Mouse (Mus musculus): ENCODE results near the gene Dnhd1.

Dnhd1 gene

DNA sequence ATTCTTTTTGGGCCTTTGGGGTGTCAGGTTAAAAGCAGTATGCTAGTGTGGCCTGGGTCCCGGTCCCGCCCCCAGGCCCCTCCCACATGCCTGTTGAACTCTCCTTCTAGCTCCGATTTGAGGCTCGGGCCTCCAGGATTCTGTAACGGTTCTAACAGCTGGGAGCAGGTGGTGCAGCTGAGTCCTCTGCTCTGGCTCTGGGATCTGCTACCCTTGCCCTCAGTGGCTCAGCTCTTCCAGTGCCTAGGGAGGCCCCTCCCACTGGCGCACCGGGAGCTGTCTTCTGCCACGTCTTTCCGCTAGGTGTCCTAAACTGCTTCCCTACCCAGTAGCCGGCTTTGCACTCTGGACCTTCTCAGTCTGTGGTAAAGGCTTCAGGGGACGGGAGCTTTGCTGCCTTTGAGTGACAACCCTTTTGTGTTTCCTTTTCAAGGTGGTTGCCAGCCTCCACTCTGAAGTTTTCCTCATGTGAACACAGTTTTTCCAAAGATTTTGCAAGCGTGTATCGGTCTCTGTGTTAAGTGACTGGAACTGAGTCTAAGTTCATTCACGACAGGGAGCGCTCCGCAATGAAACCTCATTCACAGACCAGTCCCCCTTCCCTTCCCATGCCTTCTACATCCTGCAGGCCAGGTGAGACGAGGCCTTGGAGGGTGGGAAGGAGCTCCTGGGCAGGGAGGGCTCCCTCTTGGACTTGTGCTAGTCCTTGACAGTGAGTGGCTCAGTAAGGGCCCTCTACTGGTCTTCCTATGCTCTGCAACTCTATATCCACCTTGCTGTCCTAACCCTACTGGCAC is at the start of gene Dnhd1:
Gene Dnhd1, plus strand, starts transcription at position 189 of the 797 bp plus-strand sequence.
- peak; percentile 66 for DNase-seq (ENCODE audit: low spot score)

DNA sequence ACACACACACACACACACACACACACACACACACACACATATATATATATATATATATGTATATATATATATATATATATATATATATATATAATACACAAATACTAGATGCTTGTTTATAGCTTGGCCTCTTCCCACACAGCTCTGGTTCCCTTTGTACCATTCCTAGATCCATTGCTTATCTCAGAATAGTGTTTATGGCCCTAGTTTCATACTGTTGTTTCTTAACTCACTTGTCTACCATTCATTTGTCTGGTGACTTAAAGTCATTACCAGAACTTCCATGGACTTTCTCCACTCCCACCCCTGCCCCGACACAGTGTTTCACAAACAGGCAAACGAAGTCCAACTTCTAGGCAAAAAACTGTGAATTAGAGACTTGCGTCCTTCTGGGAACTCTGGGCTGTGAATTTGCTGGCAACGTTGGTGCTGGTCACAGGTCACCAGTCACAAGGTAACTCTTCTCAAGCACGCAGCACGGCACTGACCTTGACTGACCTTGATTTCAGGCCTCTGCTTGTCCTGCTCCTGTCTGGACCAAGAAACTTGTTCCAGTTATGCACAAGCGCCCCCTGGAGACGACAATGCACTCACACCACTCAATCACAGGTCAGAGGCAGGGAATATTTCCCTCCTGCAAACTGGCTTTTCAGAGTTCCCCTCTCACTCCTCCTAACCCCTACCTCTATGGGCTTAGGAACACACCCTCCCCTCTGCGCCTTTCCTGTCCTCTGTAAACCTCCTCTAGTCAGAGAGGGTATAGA is 47.6 kb upstream of the Dnhd1 start:
- peak; percentile 77 for DNase-seq (ENCODE audit: low spot score)

DNA sequence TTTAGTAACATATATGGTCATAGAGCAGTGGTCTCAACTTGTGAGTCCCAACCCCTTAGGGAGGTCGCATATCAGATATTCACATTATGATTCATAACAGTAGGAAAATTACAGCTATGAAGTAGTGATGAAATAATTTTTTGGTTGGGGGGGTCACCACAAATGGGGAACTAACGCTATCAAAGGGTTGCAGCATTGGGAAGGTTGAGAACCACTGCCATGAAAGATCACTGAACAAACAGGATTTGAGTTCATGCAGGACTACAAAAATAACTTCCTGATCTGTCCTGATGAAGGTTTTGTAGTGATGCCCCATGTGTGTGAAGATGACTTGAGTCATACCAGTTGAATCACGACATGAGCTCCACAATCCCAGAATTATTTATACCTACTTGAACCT is 42.2 kb upstream of the Dnhd1 start:
- no peak for DNase-seq (ENCODE audit: low spot score)

DNA sequence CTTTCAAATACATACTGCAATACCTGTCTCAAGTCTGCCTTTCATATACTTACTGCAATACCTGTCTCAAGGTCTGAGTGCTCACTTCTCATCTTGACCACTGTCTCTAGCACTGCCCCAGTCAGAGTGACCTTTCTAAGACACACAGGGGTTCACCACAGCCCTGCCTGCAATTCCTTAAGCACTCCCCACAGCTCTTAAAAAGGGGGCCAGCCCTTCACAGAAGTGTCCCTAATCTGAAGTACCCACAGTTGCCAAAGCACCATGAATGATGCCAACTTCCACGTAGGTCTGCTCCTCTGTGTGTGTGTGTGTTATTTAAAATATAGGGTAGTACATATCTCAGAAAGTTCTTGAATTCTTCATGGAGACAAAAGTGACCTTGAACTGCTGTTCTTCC is 38.9 kb upstream of the Dnhd1 start:
- DNase-seq (ENCODE audit: low spot score) = no peak

DNA sequence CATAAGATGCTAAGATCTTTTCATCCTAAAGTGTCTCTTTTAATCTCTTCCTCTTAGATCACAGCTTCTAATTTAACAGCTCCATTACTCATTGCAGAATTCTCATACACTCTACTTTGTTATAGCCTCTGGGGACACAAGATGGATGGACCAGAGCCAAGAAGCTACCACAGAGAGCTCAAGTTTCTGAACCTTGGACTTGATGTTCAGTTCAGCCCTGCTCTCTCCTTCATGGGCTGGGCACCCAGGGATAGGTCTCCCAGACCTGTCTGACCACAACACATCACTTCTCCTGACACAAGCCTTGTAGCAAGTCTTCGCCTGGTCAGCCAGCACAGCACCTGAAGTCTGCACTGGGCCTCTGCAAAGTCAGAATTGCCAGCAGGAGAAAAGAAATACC is 36.2 kb upstream of the Dnhd1 start:
- DNase-seq (ENCODE audit: low spot score) = no peak

DNA sequence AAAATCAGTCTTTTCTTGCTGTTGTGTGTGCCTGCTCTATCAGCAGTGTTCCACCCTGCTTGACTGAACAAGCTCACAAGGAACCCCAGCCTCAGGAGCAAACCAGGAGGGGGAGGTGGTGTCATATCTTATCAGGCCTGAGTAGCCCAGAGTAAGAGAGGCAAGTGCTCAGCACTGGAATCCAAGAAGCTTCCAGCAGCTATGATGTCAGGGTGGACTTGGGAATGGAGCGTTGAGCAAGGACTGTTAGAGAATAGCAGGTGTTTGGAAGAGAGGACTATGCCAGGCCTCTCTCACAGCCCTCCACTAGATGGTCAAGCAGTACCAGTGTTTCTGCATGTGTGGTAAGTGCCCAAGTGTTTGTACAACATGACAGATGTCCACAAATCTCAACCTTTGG is 34.9 kb upstream of the Dnhd1 start:
- DNase-seq (ENCODE audit: low spot score) = no peak

DNA sequence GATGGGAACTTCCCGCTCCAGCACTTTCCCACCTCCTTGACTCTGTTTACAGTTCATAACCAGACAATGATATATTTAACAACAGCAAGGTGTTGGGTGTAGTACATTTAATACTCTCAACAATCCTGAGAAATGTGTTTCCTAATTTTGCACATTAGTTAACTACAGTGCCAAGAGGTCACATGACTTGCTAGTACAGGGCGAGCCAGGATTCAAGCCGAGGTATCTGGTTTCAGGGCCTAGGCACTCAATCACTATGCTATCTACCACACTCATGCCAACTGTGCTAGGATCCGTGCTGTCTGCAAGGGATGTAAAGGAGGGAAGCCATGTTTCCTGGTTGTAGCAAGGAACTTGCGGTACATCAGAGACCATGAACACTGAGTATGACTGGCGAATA is 34.1 kb upstream of the Dnhd1 start:
- no peak for DNase-seq (ENCODE audit: low spot score)

DNA sequence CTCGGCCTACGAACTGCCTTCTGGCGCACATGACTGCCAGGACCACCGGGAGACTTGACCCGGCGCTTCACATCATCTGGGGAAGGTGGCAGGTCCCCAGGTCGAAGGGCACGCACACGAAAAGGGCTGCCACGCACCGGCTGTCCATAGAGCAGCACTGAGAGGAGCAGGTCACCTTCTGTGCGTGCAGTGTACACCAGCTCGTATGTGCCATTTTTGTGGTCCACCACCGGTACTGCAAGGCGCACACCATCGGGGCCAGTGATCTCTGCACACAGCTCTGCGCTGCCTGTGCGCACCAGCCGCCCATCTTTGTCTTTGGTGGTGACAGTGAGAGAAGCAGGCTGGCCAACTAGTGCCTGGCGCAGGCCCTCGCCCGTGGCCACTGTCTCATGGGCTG is 32.8 kb upstream of the Dnhd1 start:
- no peak for DNase-seq (ENCODE audit: low spot score)

DNA sequence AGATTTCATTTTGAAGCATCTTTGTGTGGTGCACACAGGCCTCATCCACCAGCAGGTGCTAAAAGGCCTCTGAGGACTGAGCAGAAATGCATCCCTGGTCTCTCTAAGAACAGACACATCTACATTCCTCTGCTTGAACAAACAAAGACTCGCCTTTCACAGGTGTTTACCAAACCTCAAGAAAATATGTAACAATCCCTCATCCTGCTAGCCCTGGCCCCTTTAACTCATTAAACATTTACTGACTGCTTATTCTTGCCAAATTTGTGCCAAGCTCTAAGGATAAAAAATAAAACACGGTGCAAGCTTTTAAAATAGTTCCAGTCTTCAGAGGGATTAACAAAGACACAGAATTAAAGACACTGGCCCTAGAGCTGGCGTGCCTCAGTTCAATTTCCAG is 30.9 kb upstream of the Dnhd1 start:
- no peak for DNase-seq (ENCODE audit: low spot score)

DNA sequence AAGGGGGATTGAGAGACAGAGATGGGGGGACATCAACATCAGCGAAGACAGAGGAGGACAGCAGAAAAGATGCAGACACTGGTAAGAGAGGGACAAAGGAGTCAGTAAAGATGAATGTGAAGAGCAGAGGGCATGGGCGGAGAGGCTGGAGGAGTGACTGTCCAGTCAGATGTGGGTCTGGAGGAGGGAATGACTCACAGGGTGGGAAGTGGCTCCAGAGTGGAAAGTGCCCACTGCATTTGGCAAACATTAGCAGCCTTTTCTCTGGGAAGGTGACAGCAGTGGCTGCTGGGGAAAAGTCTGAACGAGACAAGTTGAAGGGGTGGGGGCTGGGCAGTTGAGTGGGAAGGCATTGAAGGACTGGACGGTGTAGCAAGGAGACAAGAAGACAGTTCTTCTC is 29.6 kb upstream of the Dnhd1 start:
- no peak for DNase-seq (ENCODE audit: low spot score)

DNA sequence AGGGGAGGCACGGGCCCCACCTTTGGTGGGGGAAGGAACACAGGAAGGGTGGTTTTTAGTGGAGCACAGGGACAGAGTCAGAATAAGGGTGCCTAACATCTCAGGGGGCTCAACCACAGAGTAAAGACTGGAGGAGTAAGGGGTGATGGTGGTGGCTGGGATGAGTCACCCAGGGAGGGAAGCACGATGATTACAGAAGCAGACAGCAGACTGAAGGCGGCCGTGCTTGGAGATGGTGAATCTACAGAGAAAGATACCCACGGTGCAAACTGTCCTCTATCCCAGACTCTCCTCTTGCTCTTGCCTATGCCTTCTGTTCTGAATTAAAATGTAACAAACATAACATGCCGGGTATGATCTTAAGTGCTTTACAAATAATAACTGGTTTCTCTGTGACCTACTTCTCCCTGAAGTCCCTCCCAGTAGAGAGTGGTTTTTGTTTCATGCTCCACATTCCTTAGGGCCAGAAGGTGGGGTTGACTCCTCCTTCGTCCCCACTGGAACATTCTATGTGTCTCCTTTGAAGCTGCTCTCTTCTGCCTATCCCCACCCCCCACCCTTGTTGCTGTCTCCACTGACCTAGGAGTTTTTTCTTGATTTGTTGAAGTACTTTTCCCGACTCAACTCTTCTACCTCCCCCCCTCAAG is 28.9 kb upstream of the Dnhd1 start:
- no peak for DNase-seq (ENCODE audit: low spot score)

DNA sequence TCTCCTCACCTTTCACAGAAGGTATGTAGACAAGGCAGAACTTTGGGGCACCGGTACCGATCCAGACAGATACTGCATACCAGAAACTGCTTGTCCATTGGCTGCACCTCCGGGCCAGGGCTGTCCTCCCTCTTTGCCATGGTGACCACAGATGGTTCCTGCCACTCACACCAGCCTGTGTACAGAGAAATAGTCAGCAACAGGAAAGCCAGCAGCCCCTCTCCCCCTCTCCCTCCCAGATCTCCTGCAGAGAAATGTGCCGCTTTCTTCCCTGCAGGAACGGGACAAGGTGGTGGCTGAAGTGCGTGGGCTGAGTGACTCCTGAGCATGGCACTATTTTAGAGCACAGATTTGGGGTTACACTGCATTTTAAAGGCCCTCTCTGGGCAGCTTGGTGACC is 25.2 kb upstream of the Dnhd1 start:
- DNase-seq (ENCODE audit: low spot score) = no peak

DNA sequence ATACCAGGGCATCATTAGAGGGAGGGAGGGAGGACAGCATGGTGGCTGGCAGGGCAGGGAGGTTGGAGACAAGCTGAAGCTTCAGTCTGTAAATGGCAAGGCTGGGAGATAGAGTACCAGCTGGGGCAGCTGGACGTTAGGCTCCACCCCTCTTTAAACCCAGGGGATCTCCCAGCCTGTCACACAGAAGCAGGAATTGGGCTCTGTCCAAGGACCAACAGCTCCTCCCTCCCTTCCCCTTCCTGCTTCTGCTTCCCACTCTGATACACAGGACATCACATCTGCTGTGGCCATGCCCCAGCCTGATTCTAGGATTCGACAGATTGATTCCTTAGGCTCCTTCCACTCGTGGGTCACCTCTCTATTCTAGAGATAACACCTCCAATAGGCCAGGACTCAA is 22.0 kb upstream of the Dnhd1 start:
- peak; percentile 76 for DNase-seq (ENCODE audit: low spot score)

DNA sequence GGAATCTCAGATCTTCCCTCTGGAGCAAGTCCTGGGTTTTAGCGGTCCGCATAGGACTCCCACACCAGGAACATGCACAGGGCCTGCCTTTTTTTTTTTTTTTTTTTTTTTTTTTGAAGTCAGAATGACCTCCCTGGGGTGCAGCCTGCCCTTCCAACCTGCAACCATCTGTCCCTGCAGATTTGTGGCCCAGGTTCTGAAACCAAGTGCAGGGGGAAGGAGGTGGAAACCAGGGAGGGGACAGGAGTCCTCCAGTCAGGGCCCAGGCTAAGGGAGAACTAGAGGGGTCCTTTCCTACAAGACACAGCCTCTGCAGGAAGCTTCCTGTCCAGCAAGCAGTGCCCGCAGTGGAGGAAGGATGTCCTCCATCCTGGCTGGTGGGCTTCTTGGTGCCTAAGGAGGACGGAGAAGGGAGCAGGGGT is 18.1 kb upstream of the Dnhd1 start:
- no peak for DNase-seq (ENCODE audit: low spot score)

DNA sequence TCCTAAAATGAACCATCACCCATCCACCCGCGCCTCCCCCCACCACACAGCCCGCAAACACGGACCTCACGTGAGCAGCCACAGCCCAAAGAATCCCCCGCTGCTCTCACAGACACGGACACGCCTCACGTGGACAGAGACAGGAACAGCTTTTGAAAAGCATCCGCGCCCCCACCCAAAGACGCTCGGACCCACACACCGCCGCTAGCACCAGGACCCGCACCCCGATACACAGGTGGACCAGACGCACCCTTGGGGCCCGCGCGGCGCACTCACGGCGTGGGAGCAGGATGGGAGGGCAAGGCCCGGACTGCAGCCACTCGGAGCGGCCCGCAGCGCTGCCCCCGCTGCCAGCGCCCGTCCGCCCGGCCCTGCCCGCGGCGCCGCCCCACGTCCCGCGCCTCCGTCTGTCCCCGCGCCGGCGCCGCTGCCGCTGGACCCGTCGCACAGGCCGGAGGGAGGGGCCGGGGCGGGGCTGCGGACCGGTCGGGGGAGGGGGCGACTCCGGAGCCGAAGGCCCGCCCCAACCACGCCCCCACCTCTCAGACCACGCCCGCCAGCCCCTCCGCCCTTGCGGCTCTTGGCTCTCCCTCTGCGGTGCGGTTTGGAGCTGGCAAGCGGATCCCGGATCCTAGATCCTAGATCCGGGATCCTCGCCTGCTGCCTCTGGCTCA is 17.4 kb upstream of the Dnhd1 start, which contains the start of gene Trim3:
Gene Trim3, minus strand, starts transcription at position 445 of the 674 bp plus-strand sequence.
- DNase-seq (ENCODE audit: low spot score) = peak; percentile 88

DNA sequence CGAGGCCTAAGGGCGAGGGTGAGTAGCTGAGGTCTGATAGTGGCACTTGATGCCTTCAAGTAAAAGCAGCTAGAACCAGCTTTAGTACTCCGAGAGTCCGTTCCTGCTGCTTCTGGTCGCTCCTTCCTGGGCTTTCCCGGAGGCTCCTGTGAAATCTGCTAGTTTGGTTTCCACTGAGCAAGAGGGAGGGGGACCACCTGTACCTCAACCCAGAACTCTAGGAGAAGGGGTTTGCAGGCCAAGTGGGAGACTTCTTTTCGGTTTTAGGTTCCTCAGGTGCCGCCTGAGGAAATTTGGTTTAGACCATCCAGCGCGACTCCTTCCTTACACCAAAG is 16.9 kb upstream of the Dnhd1 start:
- DNase-seq (ENCODE audit: low spot score) = no peak

DNA sequence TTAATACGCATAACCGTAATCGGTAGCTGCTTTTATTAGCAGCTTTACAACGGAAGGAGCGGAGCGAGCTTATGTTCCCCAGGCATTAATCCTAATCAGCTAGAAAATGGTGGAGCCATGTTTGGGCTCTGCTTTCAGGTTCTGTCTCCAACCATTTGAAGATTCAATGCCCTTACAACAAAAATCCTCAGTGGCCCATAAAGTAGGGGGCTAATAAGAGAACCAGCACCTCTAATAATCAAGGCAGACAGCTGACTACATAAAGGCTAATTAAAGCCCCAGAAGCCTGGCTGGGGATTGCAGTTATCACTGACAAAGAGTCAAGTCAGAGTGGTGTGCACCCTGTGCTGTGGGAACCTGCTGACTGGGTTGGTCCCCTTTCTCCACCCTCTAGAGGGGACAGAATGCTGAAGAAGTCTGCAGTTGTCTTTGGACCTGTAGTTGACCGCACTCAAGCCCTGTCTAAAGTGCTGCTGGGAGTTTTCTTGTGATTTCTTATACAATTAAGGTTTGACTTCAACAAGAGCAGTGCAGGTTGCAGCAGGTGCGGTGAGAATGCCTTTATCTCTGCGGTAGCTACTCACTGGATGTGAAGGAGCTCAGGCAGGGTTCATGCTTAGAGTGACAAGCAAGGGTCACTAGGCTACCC is 16.2 kb upstream of the Dnhd1 start:
- DNase-seq (ENCODE audit: low spot score) = no peak

DNA sequence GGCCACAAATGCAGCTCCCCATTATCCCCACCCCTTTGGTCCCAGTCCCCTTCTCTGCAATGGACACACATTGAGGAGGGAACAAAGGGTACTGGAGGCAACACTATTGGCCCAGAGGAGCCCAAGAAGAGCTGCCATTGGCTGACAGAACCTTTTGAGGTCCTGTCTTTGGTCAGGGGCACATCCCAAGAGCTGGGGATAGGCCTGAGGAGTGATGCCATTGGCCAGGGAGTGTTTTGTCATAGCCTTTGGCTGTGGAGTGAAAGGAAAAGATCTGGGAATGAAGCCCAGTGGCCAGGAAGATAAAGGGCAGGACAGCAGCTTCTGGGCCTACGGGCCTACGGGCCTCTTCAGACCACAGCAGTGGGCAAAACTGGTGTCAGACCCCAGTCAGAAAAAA is 14.9 kb upstream of the Dnhd1 start:
- no peak for DNase-seq (ENCODE audit: low spot score)

DNA sequence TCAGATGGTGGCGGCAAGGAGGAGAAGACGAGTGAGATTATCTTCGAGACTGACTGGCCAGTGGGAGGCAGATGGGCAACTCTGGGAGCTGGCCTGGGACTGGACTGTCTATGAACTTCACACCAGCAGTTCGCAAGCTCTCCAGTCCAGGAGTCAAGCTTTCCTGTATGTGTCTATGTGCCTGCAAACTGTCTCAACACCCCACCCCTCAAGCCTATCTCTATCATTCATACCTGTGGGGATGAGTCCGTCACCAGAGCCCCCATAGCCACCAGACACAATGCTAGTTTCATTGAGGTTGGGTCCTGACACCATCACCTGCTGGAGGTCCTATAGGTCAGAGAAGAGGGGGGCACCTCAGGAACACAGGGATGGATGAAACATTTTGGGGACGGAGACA is 11.9 kb upstream of the Dnhd1 start:
- no peak for DNase-seq (ENCODE audit: low spot score)

DNA sequence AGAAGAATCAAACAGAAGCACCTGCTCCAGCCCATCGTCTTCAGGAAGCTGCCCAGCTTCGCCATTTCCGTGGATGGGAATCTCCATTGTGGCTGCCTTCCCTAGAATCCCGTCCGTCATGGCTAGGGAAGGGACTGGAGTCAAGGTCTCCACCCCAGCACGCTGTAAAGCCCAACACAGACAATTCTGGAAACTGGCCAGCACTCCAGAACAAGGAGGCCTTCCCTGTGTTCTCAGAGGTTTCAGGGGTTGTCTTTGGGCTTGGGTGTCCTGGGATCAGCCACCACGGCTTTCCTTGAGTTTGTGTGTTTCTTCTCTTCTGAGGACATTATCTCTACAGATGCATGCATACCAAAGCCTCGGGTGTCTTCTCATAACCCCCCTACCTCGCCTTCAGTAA is 11.3 kb upstream of the Dnhd1 start:
- no peak for DNase-seq (ENCODE audit: low spot score)

DNA sequence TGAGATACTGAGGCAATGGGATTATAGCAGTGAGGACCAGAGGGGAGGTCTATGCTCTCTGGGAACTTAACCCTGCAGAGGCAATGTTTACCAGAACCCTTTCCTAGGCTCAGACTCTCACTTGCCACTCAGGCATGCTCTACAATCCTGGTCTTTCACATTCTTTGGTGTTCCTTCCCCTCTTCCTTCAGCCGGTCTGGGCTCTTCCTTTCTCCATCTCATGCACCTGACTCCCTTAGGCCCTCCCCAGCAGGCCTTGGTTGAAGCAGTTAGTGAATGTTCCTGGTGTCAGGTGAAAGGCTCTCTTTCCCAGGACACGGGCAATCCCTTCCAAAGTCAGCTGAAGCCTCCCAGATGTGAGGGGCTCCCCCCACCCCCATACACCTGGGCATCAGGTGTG is 10.9 kb upstream of the Dnhd1 start, which contains the start of gene Timm10b:
Gene Timm10b, plus strand, starts transcription at position 301 of the 400 bp plus-strand sequence.
- no peak for DNase-seq (ENCODE audit: low spot score)
